Mouse (Mus musculus) stomach, postnatal 0 days (tissue): Measurements from ENCODE around the gene Ccr4.

Experiments used
- CTCF ChIP-seq: IDR thresholded peaks from 2 replicates; pipeline ENCODE4 v1.5.1; 2016; ENCODE audit warnings: antibody characterized with exemption, low read depth, mild to moderate bottlenecking, moderate library complexity
- EP300 ChIP-seq: optimal IDR thresholded peaks from 2 replicates; pipeline ENCODE3; 2016; ENCODE audit warnings: antibody characterized with exemption

DNA sequence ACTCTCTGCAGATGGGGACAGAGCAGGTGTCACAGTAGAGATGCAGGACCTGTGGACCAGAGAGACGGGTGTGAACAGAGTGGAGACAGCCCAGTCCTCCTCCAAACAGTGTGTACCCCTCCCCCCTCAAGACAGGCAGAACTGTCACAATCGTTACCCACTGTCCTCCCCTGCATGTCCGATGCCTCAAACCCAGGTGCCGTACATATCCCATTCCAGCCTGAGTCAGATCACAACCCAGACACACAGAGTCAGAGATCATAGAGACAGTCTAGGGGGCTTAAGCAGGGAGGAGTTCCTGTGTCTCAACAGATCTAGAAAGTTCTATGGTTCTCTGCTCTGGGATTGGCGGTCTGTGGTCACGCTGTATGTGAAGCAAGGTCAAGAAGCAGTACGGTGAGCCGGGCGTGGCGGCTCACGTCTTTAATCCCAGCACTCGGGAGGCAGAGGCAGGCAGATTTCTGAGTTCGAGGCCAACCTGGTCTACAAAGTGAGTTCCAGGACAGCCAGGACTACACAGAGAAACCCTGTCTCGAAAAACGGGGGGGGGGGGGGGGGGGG lies 20.4 kb upstream of the Ccr4 start:
- no peak for TF ChIP-seq EP300
- TF ChIP-seq CTCF: no peak
